Mouse (Mus musculus) heart, adult 10 weeks (tissue): ENCODE measurements around the gene Pmf1. TPM values are rescaled to one million over a fixed set of nuclear protein-coding genes. Genes with fewer than 3 reads are reported as not detected.

ENCODE experiments used
- polyA plus RNA-seq: library from polyadenylated mRNA; stranded (reverse); fragments of 350-450 nt; fragmentation: Illumina TruSeq; extraction: RNeasy Lipid Tissue Mini Kit (QIAGEN cat#74804); gene quantifications from one replicate; pipeline ENCODE4 v1.2.3, GENCODE M21; 2014; ENCODE audit warnings: low read depth, low replicate concordance

Gene Pmf1
- polyA plus RNA-seq, result 16.4 TPM

GRCm38 (mm10) chr3:88409741-88410644 is at the start of gene Pmf1:
TSS of gene Pmf1 (minus strand) at chr3:88410331.

DNA sequence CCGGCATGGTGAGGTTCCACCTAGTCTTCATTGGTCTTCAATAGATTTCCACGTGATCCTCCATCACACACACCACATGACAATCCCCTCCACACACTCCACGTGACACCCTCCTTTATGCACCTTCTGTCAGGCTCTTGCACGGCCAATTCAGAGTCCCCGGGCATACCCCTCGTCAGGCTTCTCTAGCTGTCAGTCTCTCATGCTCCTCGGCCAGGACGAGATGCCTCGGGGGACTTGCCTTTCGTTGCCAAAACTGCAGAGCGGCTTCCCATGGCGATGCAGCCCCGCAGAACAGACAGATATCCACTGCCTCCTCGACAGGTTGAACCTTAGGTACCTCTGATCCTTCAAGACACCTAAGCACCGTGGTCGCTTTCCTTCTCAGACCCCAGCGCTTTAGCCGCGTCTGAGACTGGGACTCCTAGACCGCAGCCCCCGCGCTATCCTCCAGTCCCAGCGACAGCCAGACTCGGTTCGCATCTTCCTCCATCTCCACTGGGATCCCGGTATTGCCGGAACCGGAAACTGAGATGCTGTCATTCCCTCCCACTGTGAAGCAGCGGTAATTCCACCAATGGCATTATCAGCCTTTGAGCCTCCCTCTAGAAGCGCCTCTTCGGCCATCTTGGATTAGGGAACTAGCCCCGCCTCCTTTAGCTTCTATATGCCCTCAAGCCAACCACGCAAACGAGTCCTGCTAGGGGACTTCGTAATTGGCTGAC is 14.6 kb upstream of the Pmf1 start, which contains the start of gene Slc25a44:
TSS of gene Slc25a44 (minus strand) at position 535 of the 725 bp plus-strand sequence.

GRCm38 (mm10) chr3:88384364-88384763 is 25.8 kb downstream of the Pmf1 start, which contains the start of gene Bglap:
TSS of gene Bglap (minus strand) at chr3:88384464.

GRCm38 (mm10) chr3:88378599-88378998 is 31.5 kb downstream of the Pmf1 start, which contains the start of gene Bglap2:
TSS of gene Bglap2 (minus strand) at chr3:88378699.

GRCm38 (mm10) chr3:88372643-88373042 is 37.5 kb downstream of the Pmf1 start, which contains the start of gene Bglap3:
TSS of gene Bglap3 (minus strand) at chr3:88372743.

GRCm38 (mm10) chr3:88364337-88364736 is 45.8 kb downstream of the Pmf1 start, which contains the start of gene Paqr6:
TSS of gene Paqr6 (plus strand) at chr3:88364584.

Other genes starting within 250 kb of the Pmf1 start
- gene Rhbg, start 155.6 kb downstream of the Pmf1 start, polyA plus RNA-seq, result not detected
- gene Gm38392, start 123.1 kb downstream of the Pmf1 start, polyA plus RNA-seq, result not detected
- 11.3 TPM for gene Tsacc, start 113.3 kb downstream of the Pmf1 start, polyA plus RNA-seq
- 153 TPM for gene Cct3, start 113.2 kb downstream of the Pmf1 start, polyA plus RNA-seq
- 72.2 TPM for gene Glmp, start 85.3 kb downstream of the Pmf1 start, polyA plus RNA-seq
- 1.8 TPM for gene Tmem79, start 74.2 kb downstream of the Pmf1 start, polyA plus RNA-seq
- 58.8 TPM for gene Smg5, start 74.1 kb downstream of the Pmf1 start, polyA plus RNA-seq
- gene Paqr6, start 45.7 kb downstream of the Pmf1 start, polyA plus RNA-seq, result 1.6 TPM
- not detected for gene Bglap3, start 37.6 kb downstream of the Pmf1 start, polyA plus RNA-seq
- not detected for gene Bglap2, start 31.6 kb downstream of the Pmf1 start, polyA plus RNA-seq
- not detected for gene Bglap, start 25.9 kb downstream of the Pmf1 start, polyA plus RNA-seq
- 17.0 TPM for gene Slc25a44, start 14.8 kb upstream of the Pmf1 start, polyA plus RNA-seq
- gene Sema4a, start 50.9 kb upstream of the Pmf1 start, polyA plus RNA-seq, result 4.1 TPM
- gene Lmna, start 99.6 kb upstream of the Pmf1 start, polyA plus RNA-seq, result 80.8 TPM
- gene Mex3a, start 122.1 kb upstream of the Pmf1 start, polyA plus RNA-seq, result 0.34 TPM
- gene Rab25, start 138.0 kb upstream of the Pmf1 start, polyA plus RNA-seq, result not detected
- 116 TPM for gene Lamtor2, start 142.7 kb upstream of the Pmf1 start, polyA plus RNA-seq
- 60.0 TPM for gene Ubqln4, start 143.4 kb upstream of the Pmf1 start, polyA plus RNA-seq
- gene Ssr2, start 165.5 kb upstream of the Pmf1 start, polyA plus RNA-seq, result 76.6 TPM
- gene Arhgef2, start 195.6 kb upstream of the Pmf1 start, polyA plus RNA-seq, result 32.9 TPM
- gene Rxfp4, start 242.8 kb upstream of the Pmf1 start, polyA plus RNA-seq, result not detected